18 mouse cellular contexts compared by ENCODE assay signal in genomic region chr10:44078799-44079521, GRCm38 (mm10).
DNase-seq lines count a peak whose midpoint lies in the region; ATAC-seq and TF ChIP-seq lines count a peak whose summit lies in the region.
"Had no signal": no experiment of that assay in that cellular context is flagged by ENCODE, and none has a peak within 500 bp of the region (broad histone marks: within the 10 kb centered on the region; RNA-seq: fewer than 3 reads in every experiment).

No protein-coding gene starts in this region.

- H3K9ac ChIP-seq in midbrain, embryonic 11.5 days (ENCODE audit: low read length) = no peak overlapping the region
- H3K9ac ChIP-seq in midbrain, embryonic 15.5 days = no peak overlapping the region
- H3K9ac ChIP-seq: heart, embryonic 15.5 days; hindbrain, embryonic 12.5 days; midbrain, embryonic 12.5 days had no signal

- no peaks in the 10 kb centered on the region for H3K36me3 ChIP-seq in midbrain, embryonic 11.5 days (ENCODE audit: control insufficient read depth, insufficient read depth, low read length)
- H3K36me3 ChIP-seq in midbrain, embryonic 15.5 days (replicated peaks) = no peaks in the 10 kb centered on the region
- H3K36me3 ChIP-seq: G1E; heart, embryonic 15.5 days; hindbrain, embryonic 12.5 days; midbrain, embryonic 12.5 days had no signal

- H3K4me2 ChIP-seq in midbrain, embryonic 11.5 days = no peak overlapping the region
- no peak overlapping the region for H3K4me2 ChIP-seq in midbrain, embryonic 15.5 days
- H3K4me2 ChIP-seq: heart, embryonic 15.5 days; hindbrain, embryonic 12.5 days; liver, embryonic 11.5 days; midbrain, embryonic 12.5 days had no signal

- no peaks in the 10 kb centered on the region for H3K4me1 ChIP-seq in midbrain, embryonic 11.5 days (ENCODE audit: control insufficient read depth, insufficient read depth, low read length)
- no peaks in the 10 kb centered on the region for H3K4me1 ChIP-seq in midbrain, embryonic 15.5 days
- H3K4me1 ChIP-seq in olfactory bulb, adult 2 months (ENCODE audit: control insufficient read depth, insufficient read depth, low read length) = peaks cover 6% of the 10 kb centered on the region
- H3K4me1 ChIP-seq: heart, embryonic 15.5 days; hindbrain, embryonic 12.5 days; midbrain, embryonic 12.5 days had no signal

- TF ChIP-seq POLR2A in olfactory bulb, adult 2 months (IDR thresholded peaks at IDR 0.05; ENCODE audit: insufficient read depth, low read depth, low read length) = no peak

- H3K9me3 ChIP-seq in midbrain, embryonic 11.5 days (ENCODE audit: control insufficient read depth, low read length) = no peaks in the 10 kb centered on the region
- H3K9me3 ChIP-seq in midbrain, embryonic 15.5 days = no peaks in the 10 kb centered on the region
- H3K9me3 ChIP-seq: G1E; heart, embryonic 15.5 days; hindbrain, embryonic 12.5 days; midbrain, embryonic 12.5 days had no signal

- H3K27ac ChIP-seq in midbrain, embryonic 11.5 days (ENCODE audit: low read depth, low read length) = no peak overlapping the region
- H3K27ac ChIP-seq in midbrain, embryonic 15.5 days = no peak overlapping the region
- H3K27ac ChIP-seq in olfactory bulb, adult 2 months (ENCODE audit: insufficient read depth, low read depth, low read length) = peak overlapping the region; percentile 95
- H3K27ac ChIP-seq: heart, embryonic 15.5 days; hindbrain, embryonic 12.5 days; midbrain, embryonic 12.5 days had no signal

- peak; percentile 14 for DNase-seq in adrenal gland, adult 8-10 months
- DNase-seq in adrenal gland, postnatal 4 days (ENCODE audit: low spot score in 2 of 2) = no peak
- peak; percentile 68 for DNase-seq in midbrain, embryonic 11.5 days (ENCODE audit: low spot score, missing footprints)
- peak; percentile 62 for DNase-seq in adipocyte (ENCODE audit: low spot score)
- no peak for DNase-seq in cerebellum, adult 9-11 months
- DNase-seq: kidney, adult 2 months; lung, postnatal 10 days; spleen, adult 18-20 months had no signal

- no peak overlapping the region for H3K4me3 ChIP-seq in midbrain, embryonic 11.5 days (ENCODE audit: low read depth, low read length)
- no peak overlapping the region for H3K4me3 ChIP-seq in midbrain, embryonic 15.5 days
- H3K4me3 ChIP-seq in olfactory bulb, adult 2 months (ENCODE audit: insufficient read depth, low read depth, low read length) = no peak overlapping the region
- H3K4me3 ChIP-seq: erythroblast, embryonic 14.5 days; heart, embryonic 15.5 days; hindbrain, embryonic 12.5 days; midbrain, embryonic 12.5 days had no signal

- no peak for ATAC-seq in midbrain, embryonic 11.5 days (ENCODE audit: low FRiP score)
- ATAC-seq in midbrain, embryonic 15.5 days (replicated peaks) = no peak
- ATAC-seq in erythroid progenitor cell, adult 5-6 weeks (replicated peaks; ENCODE audit: low FRiP score, poor library complexity, severe bottlenecking) = no peak
- ATAC-seq: activated CD4-positive, CD25-positive, alpha-beta regulatory T cell, adult 4 months had no signal

- no peak for TF ChIP-seq CTCF in olfactory bulb, adult 2 months (IDR thresholded peaks at IDR 0.05; ENCODE audit: insufficient read depth, low read depth, low read length)

- 88% methylated on average over 6 of the region's 6 CpGs for WGBS in midbrain, embryonic 11.5 days
- WGBS in midbrain, embryonic 15.5 days = 87% methylated on average over 6 of the region's 6 CpGs
- 52% methylated on average over 6 of the region's 6 CpGs for WGBS in olfactory bulb, adult 2 months

- H3K27me3 ChIP-seq in midbrain, embryonic 11.5 days (ENCODE audit: control insufficient read depth, insufficient read depth, low read length) = no peaks in the 10 kb centered on the region
- H3K27me3 ChIP-seq in midbrain, embryonic 15.5 days (replicated peaks) = no peaks in the 10 kb centered on the region
- H3K27me3 ChIP-seq: heart, embryonic 15.5 days; hindbrain, embryonic 12.5 days; midbrain, embryonic 12.5 days had no signal

Comparison
In these comparisons a context has a peak if more than half of its experiments do, and no peak if none do; other contexts are left out.
1. DNase-seq: peak in adrenal gland, adult 8-10 months (single experiment), midbrain, embryonic 11.5 days (single experiment) and adipocyte (single experiment); none in adrenal gland, postnatal 4 days (0 of 2) and cerebellum, adult 9-11 months (single experiment).